Mouse (Mus musculus) liver, postnatal 0 days (tissue): ENCODE data around the gene Gm28539.

Experiments
- CTCF ChIP-seq: sonication (generic); IDR thresholded peaks from 2 replicates; pipeline ENCODE4 v1.5.1; 2016; ENCODE audit warnings: antibody characterized with exemption, low read depth
- EP300 ChIP-seq: IDR thresholded peaks from 2 replicates; pipeline ENCODE4 v1.6.1; 2016; ENCODE audit warnings: antibody characterized with exemption, low read depth, mild to moderate bottlenecking

- TF ChIP-seq CTCF: no peak
- no peak for TF ChIP-seq EP300
Measured at GRCm38 (mm10) chr16:18788627-18789406, 47.6 kb upstream of the Gm28539 start.
